Mouse (Mus musculus): ENCODE measurements around the gene Snd1. TPM values are rescaled to one million over a fixed set of nuclear protein-coding genes. Genes with fewer than 3 reads are reported as not detected.

Snd1 gene
- polyA plus RNA-seq, 1 experiment from 2014 or later: 120 TPM

- no peak overlapping the region for H3K27ac ChIP-seq (replicated peaks; ENCODE audit: low read depth, low read length)
- 87% methylated on average over 1 of the region's 1 CpGs for WGBS
- no peak for ATAC-seq (ENCODE audit: insufficient number of reproducible peaks, low FRiP score, low TSS enrichment, low read depth)
- H3K4me1 ChIP-seq (ENCODE audit: control insufficient read depth, insufficient read depth, low read length): no peaks in the 10 kb centered on the region
- no peak overlapping the region for H3K4me3 ChIP-seq (ENCODE audit: low read depth, low read length)
- H3K27me3 ChIP-seq (ENCODE audit: control insufficient read depth, insufficient read depth, low read length): no peaks in the 10 kb centered on the region
- H3K4me2 ChIP-seq (ENCODE audit: low read depth, severe bottlenecking): no peak overlapping the region
- no peak for DNase-seq (ENCODE audit: low spot score)
- H3K36me3 ChIP-seq (ENCODE audit: control insufficient read depth, insufficient read depth, low read length): no peaks in the 10 kb centered on the region
- no peak overlapping the region for H3K9ac ChIP-seq (ENCODE audit: low read length)
- H3K9me3 ChIP-seq (ENCODE audit: control insufficient read depth, low read length): no peaks in the 10 kb centered on the region
Measured at GRCm38 (mm10) chr6:28678896-28679295, 204.0 kb downstream of the Snd1 start.

- Histone ChIP-seq H3K9ac (ENCODE audit: low read length) (no peak overlapping the region), H3K4me2 (ENCODE audit: low read depth, severe bottlenecking) (no peak overlapping the region), H3K4me1 (ENCODE audit: control insufficient read depth, insufficient read depth, low read length) (no peaks in the 10 kb centered on the region), H3K36me3 (ENCODE audit: control insufficient read depth, insufficient read depth, low read length) (no peaks in the 10 kb centered on the region), H3K4me3 (ENCODE audit: low read depth, low read length) (no peak overlapping the region), H3K9me3 (ENCODE audit: control insufficient read depth, low read length) (no peaks in the 10 kb centered on the region), H3K27me3 (ENCODE audit: control insufficient read depth, insufficient read depth, low read length) (no peaks in the 10 kb centered on the region), H3K27ac (replicated peaks; ENCODE audit: low read depth, low read length) (no peak overlapping the region)
- 89% methylated on average over 4 of the region's 4 CpGs for WGBS
- ATAC-seq (ENCODE audit: insufficient number of reproducible peaks, low FRiP score, low TSS enrichment, low read depth): no peak
- no peak for DNase-seq (ENCODE audit: low spot score)
Measured at GRCm38 (mm10) chr6:28680537-28680936, 205.6 kb downstream of the Snd1 start.

GRCm38 (mm10) chr6:28681521-28682457, 206.8 kb downstream of the Snd1 start:
- no peak overlapping the region for H3K27ac ChIP-seq (replicated peaks; ENCODE audit: low read depth, low read length)
- H3K4me1 ChIP-seq (ENCODE audit: control insufficient read depth, insufficient read depth, low read length): no peaks in the 10 kb centered on the region
- no peak overlapping the region for H3K4me3 ChIP-seq (ENCODE audit: low read depth, low read length)
- no peak overlapping the region for H3K4me2 ChIP-seq (ENCODE audit: low read depth, severe bottlenecking)
- no peaks in the 10 kb centered on the region for H3K9me3 ChIP-seq (ENCODE audit: control insufficient read depth, low read length)
- 82% methylated on average over 8 of the region's 8 CpGs for WGBS
- no peaks in the 10 kb centered on the region for H3K27me3 ChIP-seq (ENCODE audit: control insufficient read depth, insufficient read depth, low read length)
- no peak overlapping the region for H3K9ac ChIP-seq (ENCODE audit: low read length)
- H3K36me3 ChIP-seq (ENCODE audit: control insufficient read depth, insufficient read depth, low read length): no peaks in the 10 kb centered on the region
- ATAC-seq (ENCODE audit: insufficient number of reproducible peaks, low FRiP score, low TSS enrichment, low read depth): no peak
- DNase-seq (ENCODE audit: low spot score): no peak

- no peak overlapping the region for H3K4me3 ChIP-seq (ENCODE audit: low read depth, low read length)
- no peak overlapping the region for H3K4me2 ChIP-seq (ENCODE audit: low read depth, severe bottlenecking)
- H3K9ac ChIP-seq (ENCODE audit: low read length): no peak overlapping the region
- whole genome bisulfite sequencing: 52% methylated on average over 3 of the region's 3 CpGs
- H3K36me3 ChIP-seq (ENCODE audit: control insufficient read depth, insufficient read depth, low read length): no peaks in the 10 kb centered on the region
- no peak for DNase-seq (ENCODE audit: low spot score)
- ATAC-seq (ENCODE audit: insufficient number of reproducible peaks, low FRiP score, low TSS enrichment, low read depth): no peak
- no peaks in the 10 kb centered on the region for H3K4me1 ChIP-seq (ENCODE audit: control insufficient read depth, insufficient read depth, low read length)
- no peak overlapping the region for H3K27ac ChIP-seq (replicated peaks; ENCODE audit: low read depth, low read length)
- H3K27me3 ChIP-seq (ENCODE audit: control insufficient read depth, insufficient read depth, low read length): no peaks in the 10 kb centered on the region
- no peaks in the 10 kb centered on the region for H3K9me3 ChIP-seq (ENCODE audit: control insufficient read depth, low read length)
Measured at GRCm38 (mm10) chr6:28685052-28685451, 210.1 kb downstream of the Snd1 start.

- WGBS: 85% methylated on average over 5 of the region's 5 CpGs
- no peak overlapping the region for H3K4me3 ChIP-seq (ENCODE audit: low read depth, low read length)
- no peak overlapping the region for H3K4me2 ChIP-seq (ENCODE audit: low read depth, severe bottlenecking)
- no peak overlapping the region for H3K27ac ChIP-seq (replicated peaks; ENCODE audit: low read depth, low read length)
- no peaks in the 10 kb centered on the region for H3K36me3 ChIP-seq (ENCODE audit: control insufficient read depth, insufficient read depth, low read length)
- H3K9ac ChIP-seq (ENCODE audit: low read length): no peak overlapping the region
- H3K27me3 ChIP-seq (ENCODE audit: control insufficient read depth, insufficient read depth, low read length): no peaks in the 10 kb centered on the region
- no peaks in the 10 kb centered on the region for H3K4me1 ChIP-seq (ENCODE audit: control insufficient read depth, insufficient read depth, low read length)
- no peak for DNase-seq (ENCODE audit: low spot score)
- no peaks in the 10 kb centered on the region for H3K9me3 ChIP-seq (ENCODE audit: control insufficient read depth, low read length)
- ATAC-seq (ENCODE audit: insufficient number of reproducible peaks, low FRiP score, low TSS enrichment, low read depth): no peak
Measured at GRCm38 (mm10) chr6:28685745-28686144, 210.8 kb downstream of the Snd1 start.

- WGBS: 87% methylated on average over 5 of the region's 5 CpGs
- Histone ChIP-seq H3K36me3 (ENCODE audit: control insufficient read depth, insufficient read depth, low read length) (no peaks in the 10 kb centered on the region), H3K9me3 (ENCODE audit: control insufficient read depth, low read length) (no peaks in the 10 kb centered on the region), H3K4me2 (ENCODE audit: low read depth, severe bottlenecking) (no peak overlapping the region), H3K4me1 (ENCODE audit: control insufficient read depth, insufficient read depth, low read length) (no peaks in the 10 kb centered on the region), H3K27me3 (ENCODE audit: control insufficient read depth, insufficient read depth, low read length) (no peaks in the 10 kb centered on the region), H3K4me3 (ENCODE audit: low read depth, low read length) (no peak overlapping the region), H3K27ac (replicated peaks; ENCODE audit: low read depth, low read length) (no peak overlapping the region), H3K9ac (ENCODE audit: low read length) (no peak overlapping the region)
- ATAC-seq (ENCODE audit: insufficient number of reproducible peaks, low FRiP score, low TSS enrichment, low read depth) (no peak), DNase-seq (ENCODE audit: low spot score) (no peak)
Measured at GRCm38 (mm10) chr6:28687776-28688175, 212.8 kb downstream of the Snd1 start.

GRCm38 (mm10) chr6:28692659-28693058, 217.7 kb downstream of the Snd1 start:
- H3K4me2 ChIP-seq (ENCODE audit: low read depth, severe bottlenecking): no peak overlapping the region
- no peak for ATAC-seq (ENCODE audit: insufficient number of reproducible peaks, low FRiP score, low TSS enrichment, low read depth)
- no peak overlapping the region for H3K27ac ChIP-seq (replicated peaks; ENCODE audit: low read depth, low read length)

GRCm38 (mm10) chr6:28697214-28697613, 222.3 kb downstream of the Snd1 start:
- Histone ChIP-seq H3K36me3 (ENCODE audit: control insufficient read depth, insufficient read depth, low read length) (no peaks in the 10 kb centered on the region), H3K4me1 (ENCODE audit: control insufficient read depth, insufficient read depth, low read length) (no peaks in the 10 kb centered on the region), H3K27me3 (ENCODE audit: control insufficient read depth, insufficient read depth, low read length) (no peaks in the 10 kb centered on the region), H3K9ac (ENCODE audit: low read length) (no peak overlapping the region), H3K27ac (replicated peaks; ENCODE audit: low read depth, low read length) (no peak overlapping the region), H3K4me2 (ENCODE audit: low read depth, severe bottlenecking) (no peak overlapping the region), H3K9me3 (ENCODE audit: control insufficient read depth, low read length) (no peaks in the 10 kb centered on the region), H3K4me3 (ENCODE audit: low read depth, low read length) (no peak overlapping the region)
- no peak for ATAC-seq (ENCODE audit: insufficient number of reproducible peaks, low FRiP score, low TSS enrichment, low read depth)
- no peak for DNase-seq (ENCODE audit: low spot score)
- WGBS: 89% methylated on average over 3 of the region's 3 CpGs

More at GRCm38 (mm10) chr6:28692659-28693058, 217.7 kb downstream of the Snd1 start:
- no peaks in the 10 kb centered on the region for H3K4me1 ChIP-seq (ENCODE audit: control insufficient read depth, insufficient read depth, low read length)
- no peaks in the 10 kb centered on the region for H3K36me3 ChIP-seq (ENCODE audit: control insufficient read depth, insufficient read depth, low read length)
- H3K4me3 ChIP-seq (ENCODE audit: low read depth, low read length): no peak overlapping the region
- no peak for DNase-seq (ENCODE audit: low spot score)
- no peaks in the 10 kb centered on the region for H3K9me3 ChIP-seq (ENCODE audit: control insufficient read depth, low read length)
- H3K27me3 ChIP-seq (ENCODE audit: control insufficient read depth, insufficient read depth, low read length): no peaks in the 10 kb centered on the region
- H3K9ac ChIP-seq (ENCODE audit: low read length): no peak overlapping the region
